Mouse (Mus musculus): ENCODE data around the gene R3hdm2. TPM values are rescaled to one million over a fixed set of nuclear protein-coding genes. Genes with fewer than 3 reads are reported as not detected.
A peak's percentile ranks its signal among the peaks of the same experiment; 100 is the strongest.

Gene R3hdm2
- polyA plus RNA-seq, 1 experiment from 2014 or later: 35.8 TPM

DNA sequence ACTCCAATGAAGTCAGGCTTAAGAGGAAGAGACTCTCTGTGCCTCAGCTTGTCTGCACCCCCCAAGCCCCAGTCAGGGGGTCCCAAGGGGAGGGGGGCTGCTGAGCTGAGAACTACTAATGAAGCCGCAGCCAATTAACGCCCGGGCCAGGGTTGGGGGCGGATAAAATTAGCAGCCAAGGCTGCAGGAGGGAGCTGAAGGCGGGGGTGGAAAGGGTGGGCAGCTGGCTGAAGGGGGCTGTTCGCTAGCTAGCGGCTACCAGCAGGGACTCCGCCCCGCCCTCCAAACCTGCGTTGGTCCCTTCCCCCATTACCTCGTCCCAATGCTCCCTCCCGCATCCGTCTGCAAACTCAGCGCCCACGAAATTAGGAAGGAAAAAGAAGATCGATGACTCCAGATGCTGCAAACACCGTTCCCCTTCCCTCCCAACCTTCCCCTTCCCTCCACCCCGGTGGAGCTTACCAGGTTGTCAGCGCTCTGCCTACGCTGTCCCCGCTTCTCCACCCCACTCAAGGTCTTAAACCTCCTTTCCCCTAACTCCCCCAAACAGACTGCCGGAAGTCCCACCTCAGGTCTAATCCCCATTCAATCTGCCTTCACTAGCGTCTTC is 144.6 kb downstream of the R3hdm2 start:
- peak; percentile 48 for DNase-seq (ENCODE audit: low spot score)

GRCm38 (mm10) chr10:127526048-127526447 is 145.9 kb downstream of the R3hdm2 start:
- DNase-seq (ENCODE audit: low spot score) (peak; percentile 40), ATAC-seq (ENCODE audit: insufficient number of reproducible peaks, low FRiP score, low TSS enrichment, low read depth) (no peak)
- Histone ChIP-seq H3K9ac (ENCODE audit: low read length) (no peak overlapping the region), H3K27ac (replicated peaks; ENCODE audit: low read depth, low read length) (no peak overlapping the region), H3K36me3 (ENCODE audit: control insufficient read depth, insufficient read depth, low read length) (no peaks in the 10 kb centered on the region), H3K9me3 (ENCODE audit: control insufficient read depth, low read length) (no peaks in the 10 kb centered on the region), H3K4me2 (ENCODE audit: low read depth, severe bottlenecking) (peak overlapping the region; percentile 37; the same call in 1 of the 2 replicates), H3K4me3 (ENCODE audit: low read depth, low read length) (peak overlapping the region; percentile 22), H3K4me1 (ENCODE audit: control insufficient read depth, insufficient read depth, low read length) (peaks cover 48% of the 10 kb centered on the region), H3K27me3 (ENCODE audit: control insufficient read depth, insufficient read depth, low read length) (peaks cover 67% of the 10 kb centered on the region)
- WGBS: 2% methylated on average over 26 of the region's 26 CpGs

More for the DNA sequence above, 144.6 kb downstream of the R3hdm2 start:
- Histone ChIP-seq H3K27ac (replicated peaks; ENCODE audit: low read depth, low read length) (no peak overlapping the region), H3K4me1 (ENCODE audit: control insufficient read depth, insufficient read depth, low read length) (peaks cover 47% of the 10 kb centered on the region), H3K9ac (ENCODE audit: low read length) (no peak overlapping the region), H3K27me3 (ENCODE audit: control insufficient read depth, insufficient read depth, low read length) (peaks cover 54% of the 10 kb centered on the region), H3K4me2 (ENCODE audit: low read depth, severe bottlenecking) (peak overlapping the region; percentile 41), H3K9me3 (ENCODE audit: control insufficient read depth, low read length) (no peaks in the 10 kb centered on the region), H3K36me3 (ENCODE audit: control insufficient read depth, insufficient read depth, low read length) (peaks cover 6% of the 10 kb centered on the region), H3K4me3 (ENCODE audit: low read depth, low read length) (0 out of 2 replicates have a peak overlapping the region, but pooled peaks have one; percentile 8)
- no peak for ATAC-seq (ENCODE audit: insufficient number of reproducible peaks, low FRiP score, low TSS enrichment, low read depth)
- 2% methylated on average over 21 of the region's 23 CpGs for WGBS

DNA sequence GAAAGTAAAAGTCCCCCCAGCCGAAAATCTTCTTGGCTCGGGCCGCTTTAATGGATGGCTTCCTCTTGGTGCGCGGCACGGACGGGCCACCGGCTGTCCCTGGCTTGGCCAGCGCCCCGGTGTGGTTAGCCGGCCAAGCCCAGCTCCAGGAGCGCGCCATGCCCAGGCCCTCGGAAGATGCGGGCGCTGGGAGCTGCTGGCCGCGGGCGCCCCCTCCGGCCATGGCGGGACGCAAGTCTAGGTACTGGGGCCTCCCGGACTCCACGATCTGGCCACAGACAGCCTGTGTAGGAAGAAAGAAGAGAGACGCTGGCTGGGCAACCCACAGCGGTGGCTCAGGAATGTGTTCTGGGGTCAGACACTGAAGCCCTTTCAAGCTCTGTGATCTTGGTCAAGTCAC is 146.6 kb downstream of the R3hdm2 start:
- Histone ChIP-seq H3K4me2 (ENCODE audit: low read depth, severe bottlenecking) (peak overlapping the region; percentile 37), H3K4me1 (ENCODE audit: control insufficient read depth, insufficient read depth, low read length) (peaks cover 47% of the 10 kb centered on the region), H3K4me3 (ENCODE audit: low read depth, low read length) (peak overlapping the region; percentile 22), H3K9me3 (ENCODE audit: control insufficient read depth, low read length) (no peaks in the 10 kb centered on the region), H3K27me3 (ENCODE audit: control insufficient read depth, insufficient read depth, low read length) (peaks cover 73% of the 10 kb centered on the region), H3K9ac (ENCODE audit: low read length) (no peak overlapping the region), H3K36me3 (ENCODE audit: control insufficient read depth, insufficient read depth, low read length) (no peaks in the 10 kb centered on the region), H3K27ac (replicated peaks; ENCODE audit: low read depth, low read length) (no peak overlapping the region)
- DNase-seq (ENCODE audit: low spot score) (peak; percentile 75), ATAC-seq (ENCODE audit: insufficient number of reproducible peaks, low FRiP score, low TSS enrichment, low read depth) (no peak)
- under 1% methylated on average over 26 of the region's 26 CpGs for WGBS

- Histone ChIP-seq H3K9me3 (ENCODE audit: control insufficient read depth, low read length) (no peaks in the 10 kb centered on the region), H3K27ac (replicated peaks; ENCODE audit: low read depth, low read length) (no peak overlapping the region), H3K4me2 (ENCODE audit: low read depth, severe bottlenecking) (no peak overlapping the region), H3K36me3 (ENCODE audit: control insufficient read depth, insufficient read depth, low read length) (no peaks in the 10 kb centered on the region), H3K9ac (ENCODE audit: low read length) (no peak overlapping the region), H3K27me3 (ENCODE audit: control insufficient read depth, insufficient read depth, low read length) (peaks cover 81% of the 10 kb centered on the region), H3K4me3 (ENCODE audit: low read depth, low read length) (no peak overlapping the region), H3K4me1 (ENCODE audit: control insufficient read depth, insufficient read depth, low read length) (peaks cover 49% of the 10 kb centered on the region)
- ATAC-seq (ENCODE audit: insufficient number of reproducible peaks, low FRiP score, low TSS enrichment, low read depth): no peak
- DNase-seq (ENCODE audit: low spot score): peak; percentile 37
- 3% methylated on average over 17 of the region's 17 CpGs for WGBS
These were observed 147.4 kb downstream of the R3hdm2 start for GRCm38 (mm10) chr10:127527481-127527880.

- H3K4me2 ChIP-seq (ENCODE audit: low read depth, severe bottlenecking): peak overlapping the region; percentile 49
- peaks cover 47% of the 10 kb centered on the region for H3K4me1 ChIP-seq (ENCODE audit: control insufficient read depth, insufficient read depth, low read length)
- WGBS: under 1% methylated on average over 15 of the region's 25 CpGs
- H3K4me3 ChIP-seq (ENCODE audit: low read depth, low read length): peak overlapping the region; percentile 12
- H3K36me3 ChIP-seq (ENCODE audit: control insufficient read depth, insufficient read depth, low read length): no peaks in the 10 kb centered on the region
- H3K9me3 ChIP-seq (ENCODE audit: control insufficient read depth, low read length): no peaks in the 10 kb centered on the region
- peak overlapping the region; percentile 19; the same call in 1 of the 2 replicates for H3K9ac ChIP-seq (ENCODE audit: low read length)
- no peak overlapping the region for H3K27ac ChIP-seq (replicated peaks; ENCODE audit: low read depth, low read length)
- DNase-seq (ENCODE audit: low spot score) (no peak), ATAC-seq (ENCODE audit: insufficient number of reproducible peaks, low FRiP score, low TSS enrichment, low read depth) (no peak)
- peaks cover 100% of the 10 kb centered on the region for H3K27me3 ChIP-seq (ENCODE audit: control insufficient read depth, insufficient read depth, low read length)
These were observed 150.8 kb downstream of the R3hdm2 start for GRCm38 (mm10) chr10:127530945-127531344.

GRCm38 (mm10) chr10:127531548-127531947 is 151.4 kb downstream of the R3hdm2 start:
- Histone ChIP-seq H3K4me3 (ENCODE audit: low read depth, low read length) (no peak overlapping the region), H3K4me2 (ENCODE audit: low read depth, severe bottlenecking) (peak overlapping the region; percentile 49; the same call in 1 of the 2 replicates), H3K27me3 (ENCODE audit: control insufficient read depth, insufficient read depth, low read length) (peaks cover 100% of the 10 kb centered on the region), H3K27ac (replicated peaks; ENCODE audit: low read depth, low read length) (no peak overlapping the region), H3K4me1 (ENCODE audit: control insufficient read depth, insufficient read depth, low read length) (peaks cover 41% of the 10 kb centered on the region), H3K36me3 (ENCODE audit: control insufficient read depth, insufficient read depth, low read length) (no peaks in the 10 kb centered on the region), H3K9me3 (ENCODE audit: control insufficient read depth, low read length) (no peaks in the 10 kb centered on the region), H3K9ac (ENCODE audit: low read length) (no peak overlapping the region)
- WGBS: 0% methylated on average over 4 of the region's 4 CpGs
- DNase-seq (ENCODE audit: low spot score) (no peak), ATAC-seq (ENCODE audit: insufficient number of reproducible peaks, low FRiP score, low TSS enrichment, low read depth) (no peak)

DNA sequence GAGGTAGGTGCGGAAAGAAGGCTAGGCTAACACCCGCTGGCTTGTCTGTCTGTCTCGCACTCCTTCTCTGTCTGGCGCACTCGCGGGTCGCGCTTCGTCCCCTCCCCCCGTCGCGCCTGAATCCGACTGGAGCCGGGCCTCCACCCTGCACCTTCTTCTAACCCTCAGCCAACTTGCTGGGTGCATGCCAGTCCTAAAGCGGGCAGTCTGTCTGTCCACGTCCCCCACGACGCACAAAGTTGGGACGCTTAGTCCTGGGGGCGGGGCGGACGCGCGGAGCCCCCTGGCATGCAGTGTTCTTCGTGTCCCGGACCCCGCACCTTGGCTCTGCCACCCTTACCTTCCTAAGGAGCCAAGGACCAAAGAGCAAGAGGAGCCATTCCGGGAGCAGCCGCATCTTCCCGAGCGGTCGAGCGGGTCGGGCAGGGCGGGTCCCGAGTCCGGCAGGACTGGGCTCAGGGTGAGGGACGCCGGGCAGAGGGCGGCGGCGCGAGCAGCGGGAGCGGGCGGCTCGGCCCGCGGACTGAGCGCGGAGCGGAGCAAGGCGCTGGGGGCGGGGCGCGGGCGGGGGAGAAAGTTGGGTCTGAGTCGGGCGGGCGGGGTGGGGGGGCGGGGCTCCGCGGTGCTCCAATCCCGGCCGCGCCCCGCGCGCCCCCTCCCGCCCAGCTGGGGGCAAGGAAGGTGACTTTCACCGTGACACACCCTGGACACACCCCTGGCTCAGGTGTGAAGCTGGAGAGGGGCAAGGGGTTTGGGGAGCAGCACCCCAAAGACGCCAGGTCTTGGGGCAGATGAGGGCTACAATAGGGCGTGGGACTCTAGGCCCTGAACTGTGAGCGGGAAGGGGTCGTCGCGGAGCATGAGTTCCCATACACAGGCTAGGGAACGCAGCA is 154.2 kb downstream of the R3hdm2 start, which contains the start of gene Nxph4:
Nxph4 (minus strand) TSS at position 524 of the 893 bp plus-strand sequence.
- WGBS: 1% methylated on average over 49 of the region's 78 CpGs
- Histone ChIP-seq H3K36me3 (ENCODE audit: control insufficient read depth, insufficient read depth, low read length) (no peaks in the 10 kb centered on the region), H3K9ac (ENCODE audit: low read length) (no peak within 1 kb of the TSS), H3K4me1 (ENCODE audit: control insufficient read depth, insufficient read depth, low read length) (peaks cover 30% of the 10 kb centered on the region), H3K4me2 (ENCODE audit: low read depth, severe bottlenecking) (peak within 1 kb of the TSS; percentile 74), H3K9me3 (ENCODE audit: control insufficient read depth, low read length) (no peaks in the 10 kb centered on the region), H3K27me3 (ENCODE audit: control insufficient read depth, insufficient read depth, low read length) (peaks cover 73% of the 10 kb centered on the region), H3K27ac (replicated peaks; ENCODE audit: low read depth, low read length) (no peak within 1 kb of the TSS), H3K4me3 (ENCODE audit: low read depth, low read length) (peak within 1 kb of the TSS; percentile 34)
- no peak for ATAC-seq (ENCODE audit: insufficient number of reproducible peaks, low FRiP score, low TSS enrichment, low read depth)
- DNase-seq (ENCODE audit: low spot score): peak; percentile 51

DNA sequence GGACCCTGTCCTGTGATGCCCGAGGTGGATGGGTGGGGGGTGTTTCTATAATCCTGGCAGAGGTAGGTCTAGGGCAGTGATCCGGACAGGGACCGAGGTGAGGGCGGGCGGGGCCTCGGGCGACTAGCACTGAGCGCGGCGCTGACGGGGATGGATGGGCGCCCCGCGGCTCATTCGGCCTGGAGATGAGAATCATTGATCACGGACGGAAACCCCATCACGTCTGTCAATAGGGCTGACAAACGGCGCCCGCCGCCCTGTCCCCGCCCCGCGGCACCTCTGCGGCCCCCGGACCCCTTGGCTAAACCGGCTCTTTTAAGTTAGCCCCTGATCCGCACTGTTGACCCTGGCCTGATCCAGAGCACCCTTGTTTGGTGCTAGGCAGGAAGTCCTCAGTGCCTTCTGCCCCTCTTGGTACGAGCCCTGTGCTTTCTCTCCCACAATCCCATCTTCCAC is 154.8 kb downstream of the R3hdm2 start:
- no peak overlapping the region for H3K27ac ChIP-seq (replicated peaks; ENCODE audit: low read depth, low read length)
- no peak for DNase-seq (ENCODE audit: low spot score)

More for the DNA sequence above, 154.8 kb downstream of the R3hdm2 start:
- WGBS: under 1% methylated on average over 25 of the region's 30 CpGs
- Histone ChIP-seq H3K9ac (ENCODE audit: low read length) (no peak overlapping the region), H3K9me3 (ENCODE audit: control insufficient read depth, low read length) (no peaks in the 10 kb centered on the region), H3K4me1 (ENCODE audit: control insufficient read depth, insufficient read depth, low read length) (peaks cover 30% of the 10 kb centered on the region), H3K27me3 (ENCODE audit: control insufficient read depth, insufficient read depth, low read length) (peaks cover 66% of the 10 kb centered on the region), H3K4me2 (ENCODE audit: low read depth, severe bottlenecking) (peak overlapping the region; percentile 74), H3K4me3 (ENCODE audit: low read depth, low read length) (peak overlapping the region; percentile 34), H3K36me3 (ENCODE audit: control insufficient read depth, insufficient read depth, low read length) (no peaks in the 10 kb centered on the region)
- no peak for ATAC-seq (ENCODE audit: insufficient number of reproducible peaks, low FRiP score, low TSS enrichment, low read depth)
